Mouse (Mus musculus) layer of hippocampus, postnatal 14 days (tissue): ENCODE measurements at regions not wholly inside any gene's neighbourhood (a gene's known extent, or its start where the extent isn't known, plus 50 kb on each side); places are given as distances from the start of the nearest gene placed in this dataset.

Experiments
- DNase-seq, 2 experiments: peaks; one replicate each; pipeline ENCODE4 v3.0.0; 2021 to 2022; ENCODE audit warnings: low spot score in 2 of 2, mixed read lengths in 1 of 2

DNA sequence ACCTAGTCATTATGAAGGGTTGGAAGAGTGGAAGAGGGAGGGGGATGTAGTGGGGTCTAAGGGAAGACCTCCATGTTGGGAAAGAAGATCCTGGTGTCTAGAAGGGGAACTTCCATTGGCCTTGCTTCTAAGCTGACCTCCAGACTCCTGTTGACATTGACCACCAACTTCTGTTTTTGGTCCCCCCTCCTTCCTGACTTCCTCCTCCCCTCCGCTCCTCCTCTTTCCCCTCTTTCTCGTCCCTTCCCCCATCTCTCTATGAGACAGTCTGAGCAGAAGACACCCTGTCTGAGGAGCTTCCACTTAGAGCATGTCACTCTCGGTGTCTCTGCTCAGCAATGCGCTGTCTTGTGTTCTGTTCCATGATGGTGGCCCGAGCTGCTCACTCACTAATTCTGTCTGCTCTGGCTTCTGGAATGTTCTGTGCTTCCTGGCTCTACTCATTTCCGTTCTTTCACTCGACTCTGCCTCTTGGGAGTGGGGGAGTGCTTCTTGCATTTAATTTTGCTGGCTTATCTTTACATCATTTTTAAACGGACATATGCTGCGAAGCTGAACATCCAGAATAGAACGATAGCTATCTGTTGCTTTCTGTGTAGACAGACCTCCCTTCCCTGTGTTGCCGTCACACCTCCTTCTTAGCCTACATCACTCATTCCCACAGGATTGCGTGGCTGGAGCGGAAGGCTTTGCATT is 148.7 kb downstream of the Tpra1 start:
- DNase-seq: peak in 1 of 2 experiments; percentile 59

- DNase-seq: no peak
Measured at GRCm38 (mm10) chr6:89052758-89053460, 150.9 kb downstream of the Tpra1 start.

DNA sequence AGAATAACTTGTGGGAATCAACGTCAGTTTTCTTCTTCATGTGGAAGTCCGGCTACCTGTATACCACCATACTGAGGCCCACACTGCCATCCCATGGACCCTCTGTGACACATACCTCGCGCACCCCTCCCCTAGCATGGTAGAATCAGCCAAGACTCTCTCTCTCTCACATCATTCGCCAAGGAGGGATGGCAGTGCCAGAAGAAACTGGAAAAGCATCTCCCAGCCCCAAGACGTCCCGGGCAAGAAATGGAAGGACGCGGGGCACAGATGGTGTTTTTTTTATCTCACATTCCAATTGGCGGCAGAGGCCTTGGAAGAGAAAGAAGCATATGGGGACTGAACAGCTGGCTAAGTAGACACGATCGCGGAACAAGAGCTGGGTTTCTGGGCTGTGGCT is 152.0 kb downstream of the Tpra1 start:
- no peak for DNase-seq

DNA sequence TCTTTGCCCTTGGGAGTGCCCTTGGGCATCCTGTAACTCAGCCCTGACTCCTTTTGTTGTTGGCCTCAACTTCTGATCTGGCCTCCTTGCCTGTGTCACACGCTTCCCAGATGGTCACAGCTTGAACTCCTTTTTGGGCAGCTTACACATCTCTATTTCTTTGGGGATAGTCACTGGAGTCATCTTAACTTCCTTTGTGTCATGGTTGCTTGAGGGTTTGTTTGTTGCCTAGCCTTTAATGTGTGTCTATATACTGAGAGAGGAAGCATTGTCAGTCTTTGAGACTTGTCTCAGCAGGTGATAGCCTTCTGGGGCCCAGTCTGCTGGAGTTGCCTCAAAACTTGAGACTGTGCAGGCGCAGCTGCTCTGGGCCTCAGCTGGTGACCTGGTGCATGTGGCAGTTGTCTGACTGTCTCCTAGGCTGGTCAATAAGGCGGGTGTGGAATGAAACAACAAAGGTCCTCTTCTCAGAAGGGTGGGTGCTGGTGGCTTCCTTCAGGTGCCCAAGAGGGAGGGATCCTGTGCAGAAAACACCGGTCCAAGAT is 157.5 kb downstream of the Tpra1 start:
- no peak for DNase-seq

DNA sequence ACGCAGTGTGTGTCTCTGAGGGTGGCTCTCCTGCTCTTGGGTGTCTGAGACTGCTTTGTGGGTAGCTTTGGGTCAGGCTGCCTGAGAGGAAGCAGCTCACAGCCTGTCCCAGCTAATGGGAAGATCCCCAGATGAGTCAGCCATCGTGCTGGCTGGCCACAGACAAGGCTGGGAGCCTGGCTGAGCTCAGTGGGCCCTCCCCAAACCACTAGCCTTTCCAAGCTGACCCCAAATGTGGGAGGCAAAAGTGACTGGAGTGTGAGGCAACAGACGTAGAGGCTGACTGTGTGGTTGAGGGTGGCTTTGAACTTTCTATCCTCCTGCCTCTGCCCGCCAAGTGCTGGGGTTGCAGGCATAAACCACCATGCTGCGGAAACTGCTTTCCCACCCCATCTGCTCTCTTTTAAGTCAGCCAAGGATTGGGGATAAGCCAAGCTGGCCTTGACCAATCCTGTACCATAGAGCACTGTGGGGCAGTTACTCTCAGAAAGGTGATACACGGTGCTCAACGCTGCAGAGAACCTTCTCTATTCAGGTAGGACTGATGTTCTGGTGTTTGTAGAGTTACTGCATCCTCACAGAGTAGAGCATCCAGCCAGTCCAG is 163.0 kb downstream of the Tpra1 start:
- DNase-seq: no peak

DNA sequence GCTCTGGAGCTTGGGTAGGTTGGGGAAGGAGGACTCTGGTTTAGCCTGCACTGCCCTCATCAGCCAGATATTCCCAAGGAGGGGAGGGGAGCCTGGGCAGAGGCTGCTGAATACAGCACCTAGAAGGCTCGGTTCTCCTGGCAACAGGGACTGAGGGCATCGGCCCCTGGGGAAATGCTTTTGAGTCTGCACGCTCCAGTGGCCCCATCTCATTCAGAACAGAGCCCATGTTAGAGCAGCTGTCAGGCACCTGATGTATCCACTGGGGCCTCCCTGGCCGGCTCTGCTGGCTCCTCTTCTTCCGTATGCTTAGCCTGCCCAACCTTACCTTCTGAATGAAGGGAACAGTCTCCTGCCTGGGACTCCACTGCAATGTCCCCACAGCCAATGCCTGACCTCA is 164.5 kb downstream of the Tpra1 start:
- no peak for DNase-seq

- DNase-seq: no peak
Measured at GRCm38 (mm10) chr6:89068286-89068685, 166.2 kb downstream of the Tpra1 start.

DNA sequence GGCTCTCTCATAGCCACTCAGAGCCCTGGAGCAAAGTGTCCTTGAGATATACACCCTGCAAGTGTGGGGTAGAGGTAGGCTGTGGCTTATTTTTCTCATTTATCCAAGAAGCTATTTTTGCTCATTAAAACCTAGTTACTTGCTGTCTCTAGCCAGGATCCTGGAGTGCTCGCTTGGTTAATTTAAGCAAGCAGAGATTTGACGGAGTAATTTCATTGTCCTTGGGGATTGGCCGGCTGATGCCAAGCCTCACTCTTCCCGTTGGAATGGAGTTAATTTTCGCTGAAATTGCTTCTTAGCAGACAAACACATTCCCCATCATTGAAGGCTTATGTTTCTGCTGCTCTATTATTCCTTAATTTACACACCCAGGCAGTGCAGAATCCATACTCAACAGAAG is 167.1 kb downstream of the Tpra1 start:
- DNase-seq: no peak

DNA sequence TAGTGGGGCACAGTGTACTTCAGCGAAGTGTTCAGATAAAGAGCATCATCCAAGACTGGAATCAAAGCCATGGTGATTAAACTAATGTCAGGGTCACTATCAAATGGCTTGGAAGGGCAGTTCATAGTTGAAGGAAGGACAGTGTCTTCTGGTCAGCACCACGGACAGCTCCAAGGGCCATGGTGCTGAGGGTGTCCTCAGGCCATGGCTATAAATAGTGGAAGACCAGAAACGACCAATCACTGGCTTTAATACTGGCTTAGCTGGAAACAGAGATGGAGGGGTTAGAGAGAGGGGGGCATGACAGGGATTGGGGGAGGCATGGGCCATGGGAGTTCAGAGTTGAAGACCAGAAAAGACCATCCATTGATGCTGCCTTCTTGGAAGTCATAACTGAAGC is 168.0 kb downstream of the Tpra1 start:
- DNase-seq: no peak

DNA sequence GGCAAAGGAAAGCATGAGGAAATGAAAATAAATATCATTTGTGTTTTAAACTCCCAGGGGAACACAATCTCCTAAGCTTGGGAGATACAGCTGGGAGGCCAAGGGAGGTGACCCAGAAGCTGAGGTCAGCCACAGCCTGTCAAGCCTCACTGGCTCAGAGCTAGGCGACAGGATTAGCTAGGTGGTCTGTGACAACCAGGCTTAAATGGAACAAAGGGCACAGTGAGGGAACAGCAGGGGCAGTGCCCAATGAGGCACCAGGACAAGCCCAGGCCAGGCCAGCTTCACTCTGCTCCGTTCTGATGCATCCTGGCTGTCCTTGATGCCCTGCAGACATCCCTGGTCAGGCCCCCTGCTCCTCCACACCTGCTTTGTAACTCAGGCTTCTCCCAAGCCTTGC is 169.7 kb downstream of the Tpra1 start:
- DNase-seq: no peak

- no peak for DNase-seq
Measured at GRCm38 (mm10) chr6:89072569-89072968, 170.5 kb downstream of the Tpra1 start.

GRCm38 (mm10) chr6:89081624-89082300 is 179.7 kb downstream of the Tpra1 start:
- DNase-seq: no peak

DNA sequence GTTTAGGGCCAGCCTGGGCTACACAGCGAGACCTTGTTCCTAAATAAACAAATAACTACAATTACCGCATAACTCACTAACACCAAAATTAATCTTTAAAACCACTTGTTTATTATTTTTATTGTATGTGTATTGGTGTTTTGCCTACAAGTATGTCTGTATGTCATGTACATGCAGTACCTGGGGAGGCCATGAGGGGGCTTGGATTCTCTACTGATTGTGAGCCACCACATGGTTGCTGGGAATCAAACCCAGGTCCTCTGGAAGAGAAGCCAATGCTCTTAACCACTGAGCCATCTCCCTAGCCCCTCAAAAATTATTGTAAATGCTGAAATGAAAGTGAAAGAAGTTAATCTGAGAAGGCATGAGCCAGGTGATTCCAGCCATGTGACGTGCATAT is 182.4 kb downstream of the Tpra1 start:
- DNase-seq: no peak

DNA sequence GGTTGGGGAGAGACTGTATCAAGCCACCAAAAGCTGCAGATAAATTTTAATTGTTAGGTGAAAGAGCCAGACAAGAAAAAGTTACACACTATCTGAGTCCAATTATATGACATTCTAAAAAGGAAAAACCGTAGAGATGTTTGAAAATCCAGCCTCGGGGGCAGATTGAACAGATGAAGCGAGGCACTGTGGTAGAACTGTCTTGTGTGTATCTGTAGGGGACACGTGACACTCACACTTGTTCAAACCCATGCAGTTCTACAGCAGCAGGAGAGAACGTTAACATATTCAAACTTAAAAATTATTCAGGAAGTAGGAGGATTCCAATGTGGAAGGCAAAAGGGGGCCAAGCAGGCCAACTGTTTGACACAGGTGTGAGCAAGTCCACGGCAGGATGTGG is 183.1 kb downstream of the Tpra1 start:
- DNase-seq: peak in 1 of 2 experiments; percentile 53

DNA sequence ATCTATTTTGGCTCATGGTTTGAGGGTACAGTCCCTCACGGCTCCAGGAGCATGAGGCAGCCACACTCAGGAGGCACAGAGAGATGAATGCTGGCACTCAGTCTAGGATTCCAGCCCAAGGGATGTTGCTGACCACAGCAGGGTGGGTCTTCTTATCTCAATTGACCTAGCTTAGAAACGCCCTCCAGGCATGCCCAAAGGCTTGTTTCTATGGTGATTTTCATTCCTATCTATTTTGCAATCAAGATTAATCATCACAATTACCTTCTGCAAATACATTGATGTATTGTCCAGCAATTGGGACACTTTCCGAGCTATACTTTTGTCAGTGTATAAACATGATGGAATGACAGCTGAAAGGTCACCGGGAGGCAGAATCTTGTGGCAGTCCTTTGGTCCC is 185.6 kb downstream of the Tpra1 start:
- DNase-seq: no peak

DNA sequence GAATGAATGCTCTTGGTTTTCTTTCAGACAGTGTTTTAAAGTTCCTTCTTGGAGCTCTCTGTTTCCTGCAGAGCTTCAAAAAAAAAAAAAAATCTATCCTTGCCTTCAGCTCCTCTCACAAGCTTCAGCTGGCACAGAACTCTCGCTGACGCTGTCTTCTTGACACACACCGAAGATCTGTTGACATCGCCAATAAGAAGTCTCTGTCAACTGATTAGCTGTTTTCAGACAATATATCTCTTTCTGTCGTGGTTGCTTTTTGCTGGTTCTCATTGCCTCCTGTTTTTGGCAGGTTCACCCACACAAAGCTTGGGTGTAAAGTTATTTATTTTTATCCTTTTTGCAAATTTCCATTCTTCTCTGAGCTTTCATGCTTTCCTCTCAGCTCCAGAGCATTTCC is 188.0 kb downstream of the Tpra1 start:
- no peak for DNase-seq

GRCm38 (mm10) chr6:89095911-89096310 is 193.9 kb downstream of the Tpra1 start:
- DNase-seq: no peak

DNA sequence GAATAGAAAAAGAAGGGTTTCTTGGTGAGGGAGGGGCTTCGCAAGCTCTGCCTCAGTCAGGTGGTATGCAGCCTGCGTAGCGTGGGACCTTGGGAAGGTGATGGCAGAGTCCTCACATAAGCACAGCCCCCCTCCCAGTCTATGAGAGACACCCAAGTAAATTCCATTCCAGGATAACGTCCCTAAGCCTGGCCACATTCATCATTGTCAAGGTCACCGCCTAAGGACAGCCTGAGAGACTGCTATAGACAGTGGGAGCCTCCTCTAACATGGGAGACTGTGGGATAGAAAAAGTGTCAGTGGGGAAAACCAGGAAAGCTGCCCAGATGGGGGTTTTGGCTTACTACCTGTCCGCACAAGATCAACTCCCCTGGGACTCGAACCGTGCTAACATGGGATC is 195.5 kb downstream of the Tpra1 start:
- DNase-seq: no peak

- no peak for DNase-seq
Measured at GRCm38 (mm10) chr6:89119241-89119640, 217.2 kb downstream of the Tpra1 start.

DNA sequence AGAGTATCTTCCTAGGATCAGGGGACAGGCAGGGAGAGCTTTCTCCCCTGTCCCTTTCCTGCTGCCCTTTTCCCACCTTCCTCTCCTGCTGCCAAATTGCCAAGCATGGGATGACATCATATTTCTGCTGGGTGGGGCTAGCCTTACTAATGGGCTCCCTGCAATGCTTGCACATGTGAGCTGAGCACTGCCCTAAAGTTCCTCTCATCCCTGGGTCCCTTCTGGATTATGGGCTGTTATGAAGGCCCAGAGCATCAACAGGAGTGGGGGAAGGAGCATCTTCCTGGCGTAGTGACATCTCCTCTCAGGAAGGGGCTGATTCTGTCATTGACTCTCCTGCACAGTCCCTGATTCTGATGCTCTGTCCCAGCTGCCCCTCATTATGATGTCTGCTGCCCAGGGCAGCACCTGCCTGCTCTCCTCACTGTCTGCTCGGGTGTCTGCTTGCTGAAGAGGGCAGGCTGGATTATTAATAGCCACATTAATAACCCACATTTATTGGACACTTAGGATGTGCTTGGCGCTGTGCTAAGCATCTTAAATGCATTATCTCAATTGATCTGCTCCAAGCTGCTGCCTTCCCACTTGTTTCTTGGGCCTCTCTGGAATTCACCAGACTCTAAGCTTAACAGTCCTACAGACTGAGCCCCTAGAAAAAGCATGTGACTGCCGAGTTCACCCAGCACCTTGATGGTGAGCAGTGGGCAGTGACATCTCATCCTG is 219.1 kb downstream of the Tpra1 start:
- DNase-seq: no peak

GRCm38 (mm10) chr6:89121746-89122070 is 219.7 kb downstream of the Tpra1 start:
- DNase-seq: no peak
